Mouse (Mus musculus) E14TG2a.4 (cell line): ENCODE data around the gene Get4.

ENCODE experiments used
- CTCF ChIP-seq: conservative IDR thresholded peaks from 2 replicates; pipeline ENCODE4 v1.5.1; 2014; ENCODE audit warnings: low read length
- NANOG ChIP-seq: IDR thresholded peaks from 2 replicates; pipeline ENCODE4 v1.6.1; 2014; ENCODE audit warnings: borderline replicate concordance, low read length, mixed read lengths

- TF ChIP-seq CTCF (no peak), NANOG (no peak)
Observed at GRCm38 (mm10) chr5:139257265-139257664, 5.1 kb downstream of the Get4 start.
